Mouse (Mus musculus) lung, adult 2 months (tissue): Measurements from ENCODE around the gene Arrdc1.

Experiments
- CTCF ChIP-seq: fragments of 200-500 bp; IDR thresholded peaks from 2 replicates; pipeline ENCODE4 v1.5.1; 2011; ENCODE audit warnings: mild to moderate bottlenecking, low read length, control low read depth; ENCODE audit not compliant: insufficient read depth
- POLR2A ChIP-seq: fragments of 200-500 bp; IDR thresholded peaks from 2 replicates; pipeline ENCODE4 v1.6.1; 2011; ENCODE audit warnings: low read depth, mild to moderate bottlenecking, control low read depth, low read length, borderline replicate concordance; ENCODE audit errors: extremely low read depth

DNA sequence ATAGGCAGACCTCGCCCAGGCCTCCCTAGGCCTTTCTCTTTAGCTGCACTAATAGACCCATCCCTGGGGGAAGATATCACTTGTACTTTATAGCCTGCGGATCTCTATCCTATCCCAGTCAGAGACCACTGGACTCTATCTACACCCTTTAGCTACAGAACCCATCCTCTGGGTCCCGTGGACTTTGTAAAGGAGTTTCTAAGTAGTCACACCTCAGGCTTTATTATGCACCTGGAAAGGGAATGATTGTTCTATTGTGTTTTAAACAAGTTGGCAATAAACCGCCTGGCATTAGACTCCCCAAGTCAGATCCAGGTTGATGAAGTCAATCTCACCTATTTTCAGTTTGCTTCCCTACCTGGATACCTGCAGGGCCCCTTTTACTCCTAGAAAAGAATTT lies 22.9 kb downstream of the Arrdc1 start:
- no peak for TF ChIP-seq CTCF
- TF ChIP-seq POLR2A, result no peak
